Mouse (Mus musculus): ENCODE measurements around the gene Acrv1. TPM values are rescaled to one million over a fixed set of nuclear protein-coding genes. Genes with fewer than 3 reads are reported as not detected.
"Not testable (repeated sequence)": the region's sequence is repeated elsewhere in the genome, so short reads cannot be mapped to it uniquely, and the experiment has no call there.

Acrv1 gene
- not detected in 2 replicates for polyA plus RNA-seq (2014; fragmentation: Nextera tagmentation; extraction: Ambion mirVana)

- Histone ChIP-seq H3K27ac (ENCODE audit: low read depth, low read length) (no peak within 1 kb of the TSS), H3K9ac (replicated peaks; ENCODE audit: low read depth, low read length) (no peak within 1 kb of the TSS), H3K4me1 (ENCODE audit: control insufficient read depth, insufficient read depth, low read length) (no peaks in the 10 kb centered on the region), H3K9me3 (ENCODE audit: control insufficient read depth, low read length) (no peaks in the 10 kb centered on the region), H3K4me3 (ENCODE audit: low read depth, low read length) (no peak within 1 kb of the TSS), H3K36me3 (ENCODE audit: control insufficient read depth, insufficient read depth, low read length) (no peaks in the 10 kb centered on the region), H3K4me2 (ENCODE audit: low read depth, low read length) (no peak within 1 kb of the TSS), H3K27me3 (ENCODE audit: control insufficient read depth, insufficient read depth, low read length) (no peaks in the 10 kb centered on the region)
- ATAC-seq (ENCODE audit: low read depth): no peak
- WGBS: 68% methylated on average over 1 of the region's 1 CpGs
These were observed at the start of gene Acrv1 for GRCm38 (mm10) chr9:36692920-36693319. Acrv1 (plus strand) TSS chr9:36693220.

- not testable (repeated sequence) for H3K4me3 ChIP-seq (ENCODE audit: low read depth, low read length); H3K27me3 ChIP-seq (ENCODE audit: control insufficient read depth, insufficient read depth, low read length); H3K9ac ChIP-seq (replicated peaks; ENCODE audit: low read depth, low read length); H3K4me2 ChIP-seq (ENCODE audit: low read depth, low read length); H3K9me3 ChIP-seq (ENCODE audit: control insufficient read depth, low read length); ATAC-seq (ENCODE audit: low read depth); H3K4me1 ChIP-seq (ENCODE audit: control insufficient read depth, insufficient read depth, low read length); H3K27ac ChIP-seq (ENCODE audit: low read depth, low read length); H3K36me3 ChIP-seq (ENCODE audit: control insufficient read depth, insufficient read depth, low read length)
- 58% methylated on average over 3 of the region's 3 CpGs for WGBS
These were observed 49.7 kb upstream of the Acrv1 start, which contains the start of gene A630095E13Rik for GRCm38 (mm10) chr9:36643276-36643675. A630095E13Rik (minus strand) TSS chr9:36643376.

- no peaks in the 10 kb centered on the region for H3K9me3 ChIP-seq (ENCODE audit: control insufficient read depth, low read length)
- no peak for ATAC-seq (ENCODE audit: low read depth)
- WGBS: 86% methylated on average over 2 of the region's 2 CpGs
- no peak overlapping the region for H3K27ac ChIP-seq (ENCODE audit: low read depth, low read length)
- no peak overlapping the region for H3K4me2 ChIP-seq (ENCODE audit: low read depth, low read length)
- no peaks in the 10 kb centered on the region for H3K4me1 ChIP-seq (ENCODE audit: control insufficient read depth, insufficient read depth, low read length)
- H3K4me3 ChIP-seq (ENCODE audit: low read depth, low read length): no peak overlapping the region
- H3K9ac ChIP-seq (replicated peaks; ENCODE audit: low read depth, low read length): no peak overlapping the region
- H3K36me3 ChIP-seq (ENCODE audit: control insufficient read depth, insufficient read depth, low read length): no peaks in the 10 kb centered on the region
- no peaks in the 10 kb centered on the region for H3K27me3 ChIP-seq (ENCODE audit: control insufficient read depth, insufficient read depth, low read length)
These were observed 11.6 kb upstream of the Acrv1 start for GRCm38 (mm10) chr9:36681424-36681823.

- H3K27ac ChIP-seq (ENCODE audit: low read depth, low read length): no peak overlapping the region
- H3K9me3 ChIP-seq (ENCODE audit: control insufficient read depth, low read length): no peaks in the 10 kb centered on the region
- H3K9ac ChIP-seq (replicated peaks; ENCODE audit: low read depth, low read length): no peak overlapping the region
- no peaks in the 10 kb centered on the region for H3K27me3 ChIP-seq (ENCODE audit: control insufficient read depth, insufficient read depth, low read length)
- H3K4me2 ChIP-seq (ENCODE audit: low read depth, low read length): no peak overlapping the region
- H3K4me3 ChIP-seq (ENCODE audit: low read depth, low read length): no peak overlapping the region
- H3K36me3 ChIP-seq (ENCODE audit: control insufficient read depth, insufficient read depth, low read length): no peaks in the 10 kb centered on the region
- no peak for ATAC-seq (ENCODE audit: low read depth)
- no peaks in the 10 kb centered on the region for H3K4me1 ChIP-seq (ENCODE audit: control insufficient read depth, insufficient read depth, low read length)
These were observed 5.7 kb upstream of the Acrv1 start for GRCm38 (mm10) chr9:36687329-36687728.

- no peak for ATAC-seq (ENCODE audit: low read depth)
- 92% methylated on average over 10 of the region's 10 CpGs for WGBS
- no peaks in the 10 kb centered on the region for H3K4me1 ChIP-seq (ENCODE audit: control insufficient read depth, insufficient read depth, low read length)
- no peaks in the 10 kb centered on the region for H3K9me3 ChIP-seq (ENCODE audit: control insufficient read depth, low read length)
- H3K27me3 ChIP-seq (ENCODE audit: control insufficient read depth, insufficient read depth, low read length): no peaks in the 10 kb centered on the region
- H3K36me3 ChIP-seq (ENCODE audit: control insufficient read depth, insufficient read depth, low read length): no peaks in the 10 kb centered on the region
- no peak overlapping the region for H3K4me3 ChIP-seq (ENCODE audit: low read depth, low read length)
- H3K27ac ChIP-seq (ENCODE audit: low read depth, low read length): no peak overlapping the region
- no peak overlapping the region for H3K4me2 ChIP-seq (ENCODE audit: low read depth, low read length)
- no peak overlapping the region for H3K9ac ChIP-seq (replicated peaks; ENCODE audit: low read depth, low read length)
These were observed 1.3 kb downstream of the Acrv1 start for GRCm38 (mm10) chr9:36694276-36694675.

- H3K4me1 ChIP-seq (ENCODE audit: control insufficient read depth, insufficient read depth, low read length): no peaks in the 10 kb centered on the region
- H3K36me3 ChIP-seq (ENCODE audit: control insufficient read depth, insufficient read depth, low read length): no peaks in the 10 kb centered on the region
- H3K4me3 ChIP-seq (ENCODE audit: low read depth, low read length): no peak overlapping the region
- H3K4me2 ChIP-seq (ENCODE audit: low read depth, low read length): no peak overlapping the region
- no peak overlapping the region for H3K9ac ChIP-seq (replicated peaks; ENCODE audit: low read depth, low read length)
- H3K27me3 ChIP-seq (ENCODE audit: control insufficient read depth, insufficient read depth, low read length): no peaks in the 10 kb centered on the region
- no peaks in the 10 kb centered on the region for H3K9me3 ChIP-seq (ENCODE audit: control insufficient read depth, low read length)
- 94% methylated on average over 3 of the region's 3 CpGs for WGBS
- no peak overlapping the region for H3K27ac ChIP-seq (ENCODE audit: low read depth, low read length)
- no peak for ATAC-seq (ENCODE audit: low read depth)
These were observed 12.9 kb downstream of the Acrv1 start for GRCm38 (mm10) chr9:36705923-36706322.

- Histone ChIP-seq H3K4me2 (ENCODE audit: low read depth, low read length) (no peak overlapping the region), H3K27me3 (ENCODE audit: control insufficient read depth, insufficient read depth, low read length) (no peaks in the 10 kb centered on the region), H3K9me3 (ENCODE audit: control insufficient read depth, low read length) (no peaks in the 10 kb centered on the region), H3K9ac (replicated peaks; ENCODE audit: low read depth, low read length) (no peak overlapping the region), H3K27ac (ENCODE audit: low read depth, low read length) (no peak overlapping the region), H3K36me3 (ENCODE audit: control insufficient read depth, insufficient read depth, low read length) (no peaks in the 10 kb centered on the region), H3K4me1 (ENCODE audit: control insufficient read depth, insufficient read depth, low read length) (no peaks in the 10 kb centered on the region), H3K4me3 (ENCODE audit: low read depth, low read length) (no peak overlapping the region)
- ATAC-seq (ENCODE audit: low read depth): no peak
- WGBS: 94% methylated on average over 6 of the region's 6 CpGs
These were observed 14.3 kb downstream of the Acrv1 start for GRCm38 (mm10) chr9:36707304-36707703.

GRCm38 (mm10) chr9:36716624-36717023, 23.6 kb downstream of the Acrv1 start:
- Histone ChIP-seq H3K36me3 (ENCODE audit: control insufficient read depth, insufficient read depth, low read length) (no peaks in the 10 kb centered on the region), H3K27ac (ENCODE audit: low read depth, low read length) (no peak overlapping the region), H3K4me1 (ENCODE audit: control insufficient read depth, insufficient read depth, low read length) (no peaks in the 10 kb centered on the region), H3K27me3 (ENCODE audit: control insufficient read depth, insufficient read depth, low read length) (no peaks in the 10 kb centered on the region), H3K9ac (replicated peaks; ENCODE audit: low read depth, low read length) (no peak overlapping the region), H3K4me3 (ENCODE audit: low read depth, low read length) (no peak overlapping the region), H3K9me3 (ENCODE audit: control insufficient read depth, low read length) (no peaks in the 10 kb centered on the region), H3K4me2 (ENCODE audit: low read depth, low read length) (no peak overlapping the region)
- whole genome bisulfite sequencing: 75% methylated on average over 3 of the region's 3 CpGs
- ATAC-seq (ENCODE audit: low read depth): no peak

GRCm38 (mm10) chr9:36726131-36727033, 33.4 kb downstream of the Acrv1 start:
- Histone ChIP-seq H3K36me3 (ENCODE audit: control insufficient read depth, insufficient read depth, low read length) (no peaks in the 10 kb centered on the region), H3K4me2 (ENCODE audit: low read depth, low read length) (peak overlapping the region; percentile 97)

More at GRCm38 (mm10) chr9:36726131-36727033, 33.4 kb downstream of the Acrv1 start:
- Histone ChIP-seq H3K9ac (replicated peaks; ENCODE audit: low read depth, low read length) (peak overlapping the region; percentile 29), H3K27ac (ENCODE audit: low read depth, low read length) (peak overlapping the region; percentile 63), H3K4me1 (ENCODE audit: control insufficient read depth, insufficient read depth, low read length) (peaks cover 4% of the 10 kb centered on the region; the same call in 1 of the 2 replicates), H3K4me3 (ENCODE audit: low read depth, low read length) (peak overlapping the region; percentile 39), H3K27me3 (ENCODE audit: control insufficient read depth, insufficient read depth, low read length) (no peaks in the 10 kb centered on the region), H3K9me3 (ENCODE audit: control insufficient read depth, low read length) (no peaks in the 10 kb centered on the region)
- WGBS: under 1% methylated on average over 51 of the region's 53 CpGs
- ATAC-seq (ENCODE audit: low read depth): peak; percentile 96
